Mouse (Mus musculus): ENCODE data around the gene Tcf7.

The Tcf7 gene

DNA sequence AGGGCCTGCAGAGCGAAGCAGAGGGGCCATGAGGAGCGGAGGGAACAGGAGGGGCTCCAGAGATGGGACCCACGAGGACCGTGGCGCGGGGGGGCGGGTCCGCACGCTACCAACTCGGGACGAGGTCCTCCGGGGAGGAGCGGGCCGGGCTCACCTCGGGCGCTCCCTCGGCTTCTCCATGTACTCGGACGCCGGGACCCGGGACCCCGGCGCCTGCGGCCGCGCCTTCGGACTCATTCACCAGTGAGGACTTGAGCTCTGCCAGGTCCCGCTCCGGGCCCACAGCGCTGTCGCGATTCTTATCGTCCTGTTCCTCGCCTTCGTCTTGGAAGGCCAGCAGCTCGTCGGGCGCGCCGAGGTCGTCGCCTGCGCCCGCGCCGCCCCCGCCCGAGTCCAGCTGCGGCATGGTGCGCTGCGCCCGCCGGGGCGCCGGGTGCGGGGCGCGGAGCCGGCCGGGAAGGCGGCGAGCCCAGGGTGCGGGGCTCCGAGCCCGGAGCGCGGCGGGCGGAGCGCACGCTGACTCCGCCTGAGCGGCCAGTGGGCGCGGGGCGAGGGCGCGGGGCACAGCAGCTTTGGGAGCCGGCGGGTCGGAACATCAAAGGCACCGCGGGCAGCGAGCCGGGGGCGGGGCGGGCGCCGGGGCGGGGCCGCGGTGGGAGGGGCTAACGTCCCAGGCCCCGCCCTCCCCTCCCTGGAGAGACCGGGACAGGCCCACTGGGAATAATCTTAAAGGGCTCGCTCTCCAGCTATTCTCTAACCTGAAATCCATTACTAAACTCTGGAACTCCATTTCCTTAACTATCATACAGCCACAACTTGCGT is at the start of gene Tcf7:
Tcf7 (minus strand) TSS at position 241 of the 822 bp plus-strand sequence.
- DNase-seq: peak; percentile 88

- DNase-seq: no peak
Observed at GRCm38 (mm10) chr11:52327313-52327712, 44.5 kb upstream of the Tcf7 start.

DNA sequence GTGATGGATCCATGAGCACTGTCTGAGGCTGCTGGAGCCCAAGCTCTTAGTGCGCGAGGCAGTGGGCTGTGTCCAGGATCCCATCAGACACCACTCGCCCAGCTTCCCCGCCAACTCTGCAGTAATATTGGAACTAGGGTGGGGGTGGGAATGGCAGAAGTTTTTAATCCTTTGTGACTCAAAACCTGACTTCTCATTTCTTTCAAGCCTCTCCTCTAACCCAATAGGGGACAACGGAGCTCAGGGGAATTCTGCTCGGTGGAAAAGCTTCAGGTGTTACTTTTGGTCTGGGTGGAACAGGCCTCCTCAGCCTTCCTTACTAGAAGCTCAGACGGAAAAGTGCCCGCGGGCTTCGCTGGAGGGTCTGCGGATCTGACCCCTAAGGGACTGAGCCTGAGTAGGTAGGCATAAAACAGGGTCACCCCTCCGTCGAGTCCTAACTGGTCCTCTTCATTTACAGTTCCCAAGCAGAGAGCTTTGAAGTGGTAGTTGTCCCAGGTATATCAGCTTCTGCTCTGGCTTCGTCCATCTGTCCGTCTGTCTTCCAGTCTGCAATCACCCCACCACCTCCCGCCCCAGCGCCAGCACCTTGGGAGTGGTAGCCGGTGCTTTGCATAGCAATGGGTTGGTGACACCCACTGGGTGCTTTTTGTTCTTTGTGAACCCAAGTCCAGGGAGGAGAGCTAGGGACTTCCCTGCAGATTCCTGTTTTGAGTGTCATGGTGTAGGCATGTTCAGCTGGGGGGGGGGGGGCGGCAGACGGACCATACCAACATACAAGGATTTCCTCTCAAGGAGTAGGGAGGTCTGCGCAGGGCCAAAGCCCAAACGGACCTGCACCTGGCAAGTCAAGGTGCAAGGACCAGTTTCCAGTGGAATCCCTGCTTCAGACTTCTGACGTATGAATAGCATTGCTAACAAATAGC is 41.9 kb upstream of the Tcf7 start:
- no peak for DNase-seq

- DNase-seq: peak; percentile 54
Observed at GRCm38 (mm10) chr11:52321540-52321939, 38.7 kb upstream of the Tcf7 start.

DNA sequence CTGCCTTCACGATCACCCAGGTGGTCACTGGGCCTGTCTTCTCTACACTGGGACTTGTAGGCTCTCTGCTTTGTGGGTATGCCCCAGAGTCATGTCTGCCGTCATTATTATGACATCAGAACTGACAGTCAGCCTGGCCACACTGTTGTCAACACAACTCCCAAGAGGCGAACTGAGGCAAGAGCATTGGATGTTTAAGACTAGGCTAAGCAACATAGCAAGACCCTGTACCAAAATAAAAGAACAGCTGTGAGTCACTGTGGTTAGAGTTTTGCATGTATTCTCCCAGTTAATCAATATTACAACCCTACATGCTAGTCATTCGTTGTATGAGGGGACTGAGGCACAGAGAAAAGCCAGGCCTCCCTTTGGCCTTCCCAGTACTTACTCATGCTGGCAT is 37.7 kb upstream of the Tcf7 start:
- DNase-seq: no peak

DNA sequence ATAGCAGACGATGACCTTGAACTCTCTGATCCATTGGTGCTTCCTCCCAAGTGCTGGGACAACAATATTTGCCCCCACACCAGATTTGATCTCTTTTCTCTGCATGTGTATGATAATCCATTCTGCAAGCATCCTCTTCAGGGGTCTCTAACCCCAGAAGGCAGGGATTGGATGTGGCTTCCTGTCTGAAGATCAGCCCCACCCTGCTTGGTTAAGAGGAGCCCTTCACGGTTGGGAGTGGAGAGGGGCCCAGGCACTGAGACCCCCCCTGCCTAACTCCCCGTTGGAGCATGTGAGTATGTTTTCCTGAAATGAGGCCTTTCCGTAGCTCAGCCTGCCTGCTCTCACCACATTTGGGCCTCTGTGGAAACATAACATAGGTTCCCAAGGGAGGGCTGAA is 36.9 kb upstream of the Tcf7 start:
- peak; percentile 60 for DNase-seq

DNA sequence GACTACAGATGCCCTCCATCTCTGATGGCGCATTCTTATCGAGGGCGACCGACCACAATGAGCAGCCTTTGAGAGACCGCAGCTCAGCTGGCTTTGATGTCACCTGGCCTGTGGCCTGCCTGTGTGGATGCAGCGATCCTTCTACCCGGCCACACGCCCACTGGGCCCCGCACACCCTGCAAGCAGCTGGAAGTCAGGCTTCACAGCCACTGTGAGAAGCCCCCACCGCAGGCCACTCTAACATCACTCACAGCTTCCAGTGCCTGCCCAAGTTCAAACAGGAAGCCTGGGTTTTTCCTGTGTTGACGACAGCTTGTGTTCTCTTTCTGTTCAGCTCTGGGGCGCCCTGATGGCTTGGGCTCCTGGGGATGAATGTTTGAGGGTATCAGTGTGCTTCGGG is 35.6 kb upstream of the Tcf7 start:
- DNase-seq: peak; percentile 86

- DNase-seq: peak; percentile 95
Observed at GRCm38 (mm10) chr11:52314102-52314793, 31.4 kb upstream of the Tcf7 start.

DNA sequence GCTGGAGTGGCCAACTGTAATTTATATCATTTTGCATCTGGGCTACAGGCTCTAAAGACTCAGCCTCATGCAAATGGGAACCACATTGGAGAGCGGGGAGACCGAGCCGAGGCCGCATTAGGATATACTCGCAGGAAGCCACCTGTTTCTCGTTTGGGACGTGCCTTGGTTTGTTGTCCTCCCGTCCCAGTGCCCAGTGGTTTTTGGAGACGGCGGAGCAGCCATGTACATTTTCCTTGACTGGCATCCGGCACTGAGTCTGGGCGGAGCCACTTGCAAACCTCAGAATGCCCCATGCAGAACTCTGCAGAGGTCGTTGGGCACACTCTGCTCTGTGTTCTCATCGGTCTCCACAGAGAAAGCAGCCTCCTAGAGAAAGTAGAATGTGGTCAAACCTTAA is 27.9 kb upstream of the Tcf7 start:
- peak; percentile 83 for DNase-seq

DNA sequence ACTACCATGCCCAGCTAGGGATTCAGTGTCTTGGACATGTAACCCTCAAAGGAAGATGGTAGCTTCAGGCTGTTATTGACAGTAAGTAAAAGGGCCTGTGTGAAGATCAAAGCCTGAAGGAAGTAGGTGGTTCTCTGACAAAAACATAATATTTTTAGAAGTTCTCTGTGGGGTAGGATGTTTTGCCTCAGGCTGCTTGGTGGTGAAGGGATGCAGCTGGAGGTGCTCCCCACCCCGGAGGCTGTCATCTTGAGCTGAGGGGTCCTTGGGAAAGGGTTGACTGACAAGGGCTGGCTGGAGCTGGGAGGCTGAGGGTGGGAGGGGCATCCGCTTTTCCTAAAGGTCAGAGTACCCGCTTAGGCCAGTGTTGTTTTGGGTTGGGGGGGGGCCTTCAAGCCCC is 26.7 kb upstream of the Tcf7 start:
- peak; percentile 86 for DNase-seq

DNA sequence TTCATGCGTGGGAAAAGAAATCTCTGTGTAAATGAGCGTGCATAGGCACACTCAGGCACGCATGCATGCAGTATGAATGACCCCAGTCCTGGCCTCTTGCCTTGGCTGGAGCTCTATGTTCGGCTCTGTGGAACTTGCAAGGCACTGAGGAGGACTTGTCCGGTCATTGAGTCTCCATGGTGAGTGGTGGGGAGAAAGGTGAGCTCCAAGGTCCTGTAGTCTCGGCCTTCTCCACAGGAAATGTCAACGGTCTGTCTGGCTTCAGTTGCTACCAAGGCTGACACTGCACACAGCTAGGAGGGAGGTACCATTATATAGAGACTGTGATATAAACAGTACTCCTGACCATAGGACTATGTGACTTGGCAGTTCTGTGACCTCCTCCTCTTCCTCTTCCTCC is 23.6 kb upstream of the Tcf7 start:
- no peak for DNase-seq

DNA sequence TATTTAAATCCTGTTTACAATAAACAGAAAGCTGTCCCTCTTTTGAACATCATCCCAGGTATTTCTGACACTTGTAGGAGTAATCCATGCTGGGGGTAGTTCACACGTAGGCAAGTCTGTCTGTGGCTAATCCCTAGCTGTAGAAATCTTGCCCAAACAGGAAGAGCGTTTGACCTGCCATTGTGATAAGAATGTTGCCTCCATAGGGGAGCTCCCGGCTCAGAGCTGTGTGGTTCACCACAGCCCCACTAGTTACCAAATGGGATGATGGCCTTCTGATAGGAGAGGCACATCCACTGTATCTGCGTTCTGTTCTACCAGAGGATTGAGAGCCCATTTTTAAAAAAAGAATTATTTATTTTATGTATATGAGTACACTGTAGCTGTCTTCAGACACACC is 22.5 kb upstream of the Tcf7 start:
- no peak for DNase-seq

DNA sequence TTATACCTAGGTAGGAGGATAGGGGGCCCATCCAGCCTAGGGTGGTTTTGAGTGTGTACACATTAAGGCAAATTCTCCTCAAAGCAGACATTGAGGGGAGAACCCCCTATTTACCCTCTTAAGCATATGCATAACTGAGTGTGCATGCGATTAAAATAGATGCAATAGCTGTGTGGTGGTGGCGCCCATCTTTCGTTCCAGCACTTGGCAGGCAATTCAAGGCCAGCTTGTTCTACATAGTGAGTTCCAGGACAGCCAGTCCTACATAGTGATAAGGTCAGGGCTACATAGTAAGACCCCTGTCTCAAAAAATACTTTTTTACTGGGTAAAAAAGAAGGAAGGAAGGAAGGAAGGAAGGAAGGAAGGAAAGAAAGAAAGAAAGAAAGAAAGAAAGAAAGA is 19.9 kb upstream of the Tcf7 start:
- no peak for DNase-seq

DNA sequence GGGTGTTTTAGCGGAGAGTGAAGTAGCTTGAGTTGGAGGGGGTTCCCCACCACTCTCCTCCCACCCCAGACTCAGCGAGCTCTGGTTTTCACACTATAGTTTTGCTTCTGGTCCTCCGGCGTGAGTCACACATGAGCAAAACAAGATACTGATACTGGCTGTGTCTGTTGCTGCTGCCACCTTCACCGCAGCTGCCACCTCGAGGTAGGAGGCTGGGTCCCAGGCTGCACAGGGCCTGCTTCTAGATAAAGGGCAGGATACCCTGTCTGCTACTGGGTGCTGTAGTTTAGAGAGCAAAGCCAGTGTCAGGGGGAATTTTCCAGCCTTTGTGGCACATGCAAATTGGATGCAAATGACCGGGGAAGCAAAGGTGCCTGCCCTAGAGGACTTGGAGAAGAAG is 16.9 kb upstream of the Tcf7 start:
- DNase-seq: peak; percentile 87

GRCm38 (mm10) chr11:52298955-52299354 is 16.1 kb upstream of the Tcf7 start:
- DNase-seq: peak; percentile 65

DNA sequence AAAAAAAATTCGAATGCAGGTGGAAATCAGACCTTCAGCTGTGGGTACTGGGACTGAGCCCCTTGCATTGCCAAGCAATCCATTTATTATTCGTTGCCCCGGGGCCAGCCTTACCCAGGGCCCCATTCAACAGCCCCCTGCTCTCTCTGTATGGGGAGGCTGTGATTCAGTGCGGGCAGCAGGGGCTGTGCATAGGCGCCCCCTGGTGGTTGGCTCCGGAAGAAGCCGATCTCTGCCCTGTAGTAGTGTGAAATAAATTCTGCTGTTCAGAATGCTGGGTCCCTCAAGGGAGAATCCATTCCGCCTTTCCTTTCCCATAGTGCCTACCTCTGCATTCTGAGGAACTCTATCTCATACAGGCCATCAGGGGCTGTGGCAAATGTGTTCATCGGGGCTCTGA is 14.5 kb upstream of the Tcf7 start:
- peak; percentile 92 for DNase-seq

- no peak for DNase-seq
Observed at GRCm38 (mm10) chr11:52294103-52294502, 11.3 kb upstream of the Tcf7 start.

- DNase-seq: peak; percentile 60
Observed at GRCm38 (mm10) chr11:52292894-52293293, 10.1 kb upstream of the Tcf7 start.

DNA sequence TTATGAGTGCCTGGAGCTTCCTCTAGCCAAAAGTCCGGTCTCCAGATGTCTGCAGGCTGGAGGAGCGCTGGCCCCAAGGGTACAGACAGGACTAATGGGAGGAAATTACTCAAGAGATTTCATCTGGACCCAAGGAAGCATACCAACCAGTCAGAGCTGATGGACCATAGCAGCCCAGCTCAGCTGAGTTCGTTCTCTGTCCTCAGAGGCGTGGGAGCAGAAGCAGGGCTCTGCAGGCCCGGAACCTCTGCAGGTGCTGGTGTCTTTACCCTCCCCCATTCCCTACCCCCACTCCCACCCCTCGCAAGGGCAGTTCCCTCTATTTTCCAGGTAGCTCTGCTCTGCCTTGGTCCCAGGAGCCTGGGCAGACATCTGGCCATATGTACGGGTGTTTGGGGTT is 9.5 kb upstream of the Tcf7 start:
- peak; percentile 66 for DNase-seq

- no peak for DNase-seq
Observed at GRCm38 (mm10) chr11:52286958-52287305, 4.1 kb upstream of the Tcf7 start.

GRCm38 (mm10) chr11:52286301-52286957 is 3.6 kb upstream of the Tcf7 start:
- DNase-seq: no peak

GRCm38 (mm10) chr11:52283596-52284571 is 1.1 kb upstream of the Tcf7 start:
- DNase-seq: peak; percentile 82

Measured in thymus, postnatal 14 days (tissue).